Mouse (Mus musculus): ENCODE measurements around the gene Hoxa5. TPM values are rescaled to one million over a fixed set of nuclear protein-coding genes. Genes with fewer than 3 reads are reported as not detected.
A peak's percentile ranks its signal among the peaks of the same experiment; 100 is the strongest.

Gene Hoxa5
- polyA plus RNA-seq, 1 experiment from 2014 or later, result 8.0 TPM

DNA sequence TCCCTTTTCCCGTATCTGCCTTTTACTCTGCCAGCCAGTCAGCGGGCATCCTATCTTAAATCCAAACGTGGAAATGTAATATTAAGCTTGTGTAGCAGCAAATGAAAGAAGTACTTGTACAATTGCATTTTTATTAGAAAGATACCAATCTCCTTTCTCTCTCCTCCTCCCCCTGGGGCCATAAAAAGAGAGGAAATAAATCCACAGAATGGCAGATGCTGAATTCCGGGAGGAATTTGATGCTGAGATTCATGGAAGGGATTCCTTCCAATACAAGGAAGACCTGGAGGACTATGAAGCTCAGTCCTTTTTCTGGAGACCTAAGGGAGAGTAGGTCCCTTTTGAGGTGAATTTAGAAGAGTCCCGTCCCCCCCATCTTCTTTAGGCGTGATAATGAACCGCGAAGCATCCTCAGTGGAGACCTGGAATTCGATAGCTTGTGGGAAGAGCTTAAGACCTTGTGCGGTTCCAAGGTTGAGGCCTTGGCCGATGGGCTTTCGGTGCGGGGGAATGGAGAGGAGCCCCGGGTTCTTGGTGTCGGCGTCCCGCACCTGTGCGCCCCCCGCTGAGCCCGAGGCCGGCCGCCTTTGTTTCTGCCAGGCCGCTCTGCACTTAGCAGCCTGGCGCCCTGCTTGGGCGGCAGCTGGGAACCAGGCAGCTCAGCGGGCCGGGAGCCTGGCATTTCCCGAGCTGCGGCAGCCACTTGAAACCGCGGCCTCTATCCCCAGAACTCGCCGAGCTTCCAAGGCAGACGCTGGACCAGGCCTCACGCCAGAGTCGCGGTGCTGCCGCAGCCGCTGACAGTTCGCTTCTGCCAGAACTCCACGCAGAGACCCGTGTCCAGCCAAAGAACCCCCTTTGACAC lies 36.0 kb downstream of the Hoxa5 start:
- DNase-seq (ENCODE audit: low spot score) (peak; percentile 45), ATAC-seq (replicated peaks; ENCODE audit: low FRiP score) (no peak)
- peak overlapping the region; percentile 32 for H3K4me3 ChIP-seq (ENCODE audit: low read depth, low read length)
- peak overlapping the region; percentile 55 for H3K4me2 ChIP-seq
- peaks cover 99% of the 10 kb centered on the region for H3K27me3 ChIP-seq (replicated peaks; ENCODE audit: control insufficient read depth, insufficient read depth, low read length)
- H3K9ac ChIP-seq (ENCODE audit: low read depth, low read length), result peak overlapping the region; percentile 58
- H3K9me3 ChIP-seq (ENCODE audit: control insufficient read depth, low read length), result no peaks in the 10 kb centered on the region
- peak overlapping the region; percentile 73 for H3K27ac ChIP-seq (ENCODE audit: low read depth, low read length)
- WGBS, result 4% methylated on average over 42 of the region's 42 CpGs
- peaks cover 17% of the 10 kb centered on the region for H3K4me1 ChIP-seq (replicated peaks; ENCODE audit: control insufficient read depth, insufficient read depth, low read length)
- H3K36me3 ChIP-seq (ENCODE audit: control insufficient read depth, insufficient read depth, low read length), result no peaks in the 10 kb centered on the region

GRCm38 (mm10) chr6:52167736-52168161 lies 36.6 kb downstream of the Hoxa5 start:
- peak overlapping the region; percentile 15; the same call in 1 of the 2 replicates for H3K9ac ChIP-seq (ENCODE audit: low read depth, low read length)
- no peaks in the 10 kb centered on the region for H3K9me3 ChIP-seq (ENCODE audit: control insufficient read depth, low read length)
- no peaks in the 10 kb centered on the region for H3K36me3 ChIP-seq (ENCODE audit: control insufficient read depth, insufficient read depth, low read length)
- ATAC-seq (replicated peaks; ENCODE audit: low FRiP score) (no peak), DNase-seq (ENCODE audit: low spot score) (no peak)
- no peak overlapping the region; the same call in 1 of the 2 replicates for H3K4me3 ChIP-seq (ENCODE audit: low read depth, low read length)
- H3K27ac ChIP-seq (ENCODE audit: low read depth, low read length), result no peak overlapping the region; the same call in 1 of the 2 replicates
- H3K27me3 ChIP-seq (replicated peaks; ENCODE audit: control insufficient read depth, insufficient read depth, low read length), result peaks cover 99% of the 10 kb centered on the region
- H3K4me2 ChIP-seq, result peak overlapping the region; percentile 55
- WGBS, result 13% methylated on average over 14 of the region's 14 CpGs
- H3K4me1 ChIP-seq (replicated peaks; ENCODE audit: control insufficient read depth, insufficient read depth, low read length), result peaks cover 17% of the 10 kb centered on the region

DNA sequence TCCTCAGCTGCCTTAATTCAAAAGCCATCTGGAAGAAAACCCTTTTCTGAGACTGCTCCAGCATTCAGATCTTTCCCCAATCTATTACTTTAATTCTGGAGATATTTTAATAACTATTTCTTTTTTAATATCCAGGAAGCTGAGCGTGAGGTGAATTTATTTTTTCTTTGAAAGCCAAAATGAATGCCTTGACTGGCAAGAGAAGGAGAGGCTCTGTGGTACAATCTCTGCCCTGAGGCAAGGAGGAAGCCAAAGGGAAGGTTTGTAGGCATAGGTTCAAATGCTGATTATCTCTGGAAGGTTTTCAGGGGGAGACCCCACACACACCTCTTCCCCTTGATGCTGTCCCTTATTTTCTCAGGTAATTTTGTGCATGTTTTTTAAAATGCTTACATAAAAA lies 37.2 kb downstream of the Hoxa5 start:
- 32% methylated on average over 1 of the region's 1 CpGs for WGBS
- Histone ChIP-seq H3K4me1 (replicated peaks; ENCODE audit: control insufficient read depth, insufficient read depth, low read length) (peaks cover 14% of the 10 kb centered on the region), H3K27me3 (replicated peaks; ENCODE audit: control insufficient read depth, insufficient read depth, low read length) (peaks cover 99% of the 10 kb centered on the region), H3K27ac (ENCODE audit: low read depth, low read length) (peak overlapping the region; percentile 78; the same call in 1 of the 2 replicates), H3K4me2 (peak overlapping the region; percentile 55), H3K9me3 (ENCODE audit: control insufficient read depth, low read length) (no peaks in the 10 kb centered on the region), H3K4me3 (ENCODE audit: low read depth, low read length) (no peak overlapping the region), H3K36me3 (ENCODE audit: control insufficient read depth, insufficient read depth, low read length) (no peaks in the 10 kb centered on the region), H3K9ac (ENCODE audit: low read depth, low read length) (no peak overlapping the region)
- DNase-seq (ENCODE audit: low spot score) (no peak), ATAC-seq (replicated peaks; ENCODE audit: low FRiP score) (no peak)

- no peaks in the 10 kb centered on the region for H3K36me3 ChIP-seq (ENCODE audit: control insufficient read depth, insufficient read depth, low read length)
- no peaks in the 10 kb centered on the region for H3K9me3 ChIP-seq (ENCODE audit: control insufficient read depth, low read length)
- H3K27ac ChIP-seq (ENCODE audit: low read depth, low read length), result peak overlapping the region; percentile 78
- WGBS, result 12% methylated on average over 4 of the region's 4 CpGs
- peaks cover 99% of the 10 kb centered on the region for H3K27me3 ChIP-seq (replicated peaks; ENCODE audit: control insufficient read depth, insufficient read depth, low read length)
- no peak for DNase-seq (ENCODE audit: low spot score)
- peak overlapping the region; percentile 55 for H3K4me2 ChIP-seq
- H3K9ac ChIP-seq (ENCODE audit: low read depth, low read length), result no peak overlapping the region
- no peak for ATAC-seq (replicated peaks; ENCODE audit: low FRiP score)
- H3K4me3 ChIP-seq (ENCODE audit: low read depth, low read length), result no peak overlapping the region
- peaks cover 12% of the 10 kb centered on the region for H3K4me1 ChIP-seq (replicated peaks; ENCODE audit: control insufficient read depth, insufficient read depth, low read length)
Measured at GRCm38 (mm10) chr6:52166431-52167077, 37.8 kb downstream of the Hoxa5 start.

- Histone ChIP-seq H3K4me2 (peak overlapping the region; percentile 48), H3K4me1 (replicated peaks; ENCODE audit: control insufficient read depth, insufficient read depth, low read length) (peaks cover 12% of the 10 kb centered on the region)
Measured at GRCm38 (mm10) chr6:52165441-52166370, 38.7 kb downstream of the Hoxa5 start.

DNA sequence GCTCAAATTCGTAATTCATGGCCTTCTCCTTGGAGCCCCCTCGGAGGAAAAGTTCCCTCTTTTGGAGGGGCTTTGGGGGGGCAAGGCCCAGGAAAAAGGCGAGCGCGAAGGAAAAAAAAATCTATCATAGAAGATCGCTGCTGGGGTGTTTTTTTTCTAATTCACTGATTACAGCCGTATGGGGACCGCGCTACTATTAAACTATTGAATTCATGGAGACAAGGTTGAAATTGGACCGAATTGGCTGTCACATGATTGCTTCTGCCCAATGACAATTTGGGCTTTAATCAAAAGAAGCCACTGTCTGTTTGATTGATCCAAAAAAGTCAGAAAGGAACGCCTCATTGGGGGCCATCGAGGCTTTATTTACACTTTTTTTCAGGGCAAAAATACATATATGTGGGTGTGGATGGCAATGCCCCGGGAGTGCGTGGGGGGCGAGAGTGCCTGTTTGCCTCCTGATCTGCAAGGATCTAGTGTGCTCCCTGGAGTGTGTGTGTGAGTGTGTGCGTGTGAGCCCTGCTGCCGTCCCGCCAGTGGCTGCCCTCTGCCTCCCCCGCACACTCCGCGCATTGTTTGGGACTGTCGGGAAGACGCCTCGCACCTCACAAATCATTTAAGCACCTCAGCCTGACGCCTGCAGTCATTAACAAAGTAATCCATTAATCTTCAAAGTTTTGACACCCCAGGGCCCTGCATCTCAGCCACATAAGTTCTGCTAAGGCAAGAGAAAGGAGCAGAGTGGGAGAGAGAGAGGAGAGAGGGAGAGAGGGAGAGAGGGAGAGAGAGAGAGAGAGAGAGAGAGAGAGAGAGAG lies 39.6 kb downstream of the Hoxa5 start, which contains the start of gene Hoxa2:
TSS of gene Hoxa2 (minus strand) at position 206 of the 815 bp plus-strand sequence.
- Histone ChIP-seq H3K4me3 (ENCODE audit: low read depth, low read length) (peak within 1 kb of the TSS; percentile 41), H3K27ac (ENCODE audit: low read depth, low read length) (peak within 1 kb of the TSS; percentile 86), H3K4me2 (peak within 1 kb of the TSS; percentile 48), H3K27me3 (replicated peaks; ENCODE audit: control insufficient read depth, insufficient read depth, low read length) (peaks cover 97% of the 10 kb centered on the region), H3K4me1 (replicated peaks; ENCODE audit: control insufficient read depth, insufficient read depth, low read length) (peaks cover 6% of the 10 kb centered on the region), H3K9me3 (ENCODE audit: control insufficient read depth, low read length) (no peaks in the 10 kb centered on the region), H3K9ac (ENCODE audit: low read depth, low read length) (peak within 1 kb of the TSS; percentile 55), H3K36me3 (ENCODE audit: control insufficient read depth, insufficient read depth, low read length) (no peaks in the 10 kb centered on the region)
- WGBS, result 2% methylated on average over 25 of the region's 25 CpGs
- ATAC-seq (replicated peaks; ENCODE audit: low FRiP score), result no peak
- DNase-seq (ENCODE audit: low spot score), result peak; percentile 63

More at GRCm38 (mm10) chr6:52165441-52166370, 38.7 kb downstream of the Hoxa5 start:
- Histone ChIP-seq H3K27me3 (replicated peaks; ENCODE audit: control insufficient read depth, insufficient read depth, low read length) (peaks cover 97% of the 10 kb centered on the region), H3K9ac (ENCODE audit: low read depth, low read length) (peak overlapping the region; percentile 55), H3K36me3 (ENCODE audit: control insufficient read depth, insufficient read depth, low read length) (no peaks in the 10 kb centered on the region), H3K4me3 (ENCODE audit: low read depth, low read length) (peak overlapping the region; percentile 37), H3K9me3 (ENCODE audit: control insufficient read depth, low read length) (no peaks in the 10 kb centered on the region), H3K27ac (ENCODE audit: low read depth, low read length) (peak overlapping the region; percentile 78)
- WGBS, result 2% methylated on average over 28 of the region's 28 CpGs
- ATAC-seq (replicated peaks; ENCODE audit: low FRiP score), result no peak
- peak; percentile 39 for DNase-seq (ENCODE audit: low spot score)

DNA sequence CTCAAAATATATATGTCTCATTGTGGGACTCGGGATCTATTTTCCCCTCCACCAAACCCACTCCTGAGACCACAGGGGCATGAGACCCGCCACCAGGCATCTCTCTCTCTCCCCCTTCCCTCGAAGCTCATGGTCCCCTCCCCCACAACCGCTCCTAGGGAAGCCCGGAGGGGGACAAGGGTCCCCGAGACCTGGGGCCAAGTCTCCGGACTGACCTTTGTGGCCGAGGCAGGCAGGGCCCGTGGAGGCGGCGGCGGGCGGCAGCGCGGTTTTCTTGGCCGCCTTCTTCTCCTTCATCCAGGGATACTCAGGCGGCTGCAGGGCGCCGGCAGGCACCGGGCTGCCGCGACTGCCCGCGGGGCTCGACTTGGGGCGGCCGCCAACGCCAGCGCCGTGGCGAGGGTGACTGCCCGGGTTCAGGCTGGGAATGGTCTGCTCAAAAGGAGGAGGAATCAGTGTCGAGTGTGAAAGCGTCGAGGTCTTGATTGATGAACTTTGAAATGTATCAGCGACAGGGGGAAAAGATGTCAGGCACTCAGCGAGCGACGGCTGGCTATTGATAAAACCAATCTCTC lies 40.2 kb downstream of the Hoxa5 start:
- no peaks in the 10 kb centered on the region for H3K9me3 ChIP-seq (ENCODE audit: control insufficient read depth, low read length)
- H3K4me1 ChIP-seq (replicated peaks; ENCODE audit: control insufficient read depth, insufficient read depth, low read length), result 0 out of 2 replicates have a peak, but pooled peaks cover 3% of the 10 kb centered on the region
- peak overlapping the region; percentile 47 for H3K9ac ChIP-seq (ENCODE audit: low read depth, low read length)
- peak overlapping the region; percentile 86 for H3K27ac ChIP-seq (ENCODE audit: low read depth, low read length)
- under 1% methylated on average over 39 of the region's 39 CpGs for WGBS
- H3K27me3 ChIP-seq (replicated peaks; ENCODE audit: control insufficient read depth, insufficient read depth, low read length), result peaks cover 97% of the 10 kb centered on the region
- H3K36me3 ChIP-seq (ENCODE audit: control insufficient read depth, insufficient read depth, low read length), result no peaks in the 10 kb centered on the region
- H3K4me3 ChIP-seq (ENCODE audit: low read depth, low read length), result peak overlapping the region; percentile 41
- ATAC-seq (replicated peaks; ENCODE audit: low FRiP score) (no peak), DNase-seq (ENCODE audit: low spot score) (peak; percentile 55)
- peak overlapping the region; percentile 48 for H3K4me2 ChIP-seq
